ENCODE assay signal across 29 mouse cellular contexts in the genomic region with DNA sequence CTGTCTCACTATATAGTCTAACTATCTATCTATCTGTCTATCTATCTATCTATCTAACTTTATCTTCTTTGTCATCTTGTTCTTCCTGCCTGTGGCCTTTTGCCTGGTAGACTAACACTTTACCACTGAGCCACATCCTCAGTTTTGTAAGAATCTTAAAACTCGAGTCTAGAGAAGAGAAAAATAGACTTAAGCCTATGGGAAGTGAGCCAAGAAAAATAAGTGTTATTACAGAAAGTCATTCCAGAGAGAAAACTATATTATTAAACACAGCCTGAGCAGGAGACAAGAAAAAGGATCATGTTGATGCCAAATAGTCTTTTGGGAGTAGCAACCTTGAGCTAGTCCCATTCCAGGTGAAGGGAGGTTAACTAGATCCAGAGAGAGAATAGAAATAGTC. TPM values are rescaled to one million over a fixed set of nuclear protein-coding genes. Genes with fewer than 3 reads are reported as not detected.
"Had no signal": no experiment of that assay in that cellular context is flagged by ENCODE, and none has a peak within 500 bp of the region (broad histone marks: within the 10 kb centered on the region; RNA-seq: fewer than 3 reads in every experiment).

No protein-coding gene starts in this region.

- H3K9ac ChIP-seq: kidney, embryonic 15.5 days; limb, embryonic 13.5 days; liver, embryonic 13.5 days; neural tube, embryonic 13.5 days had no signal

- H3K9me3 ChIP-seq: kidney, embryonic 15.5 days; limb, embryonic 13.5 days; liver, embryonic 13.5 days; midbrain, embryonic 10.5 days; neural tube, embryonic 13.5 days had no signal

- DNase-seq: kidney, adult 2 months; kidney, postnatal 14 days; kidney, postnatal 4 days; left cerebral cortex, postnatal 4 days; liver, embryonic 13.5 days; lung, adult 2 months; lung, postnatal 36 days; midbrain, embryonic 14.5 days; retina, postnatal 1 day; thymus, adult 2 months; thymus, postnatal 14 days; thymus, postnatal 4 days had no signal

- H3K27ac ChIP-seq: kidney, embryonic 15.5 days; limb, embryonic 13.5 days; liver, embryonic 13.5 days; midbrain, embryonic 10.5 days; neural tube, embryonic 13.5 days; stomach, postnatal 0 days had no signal

- H3K27me3 ChIP-seq: kidney, embryonic 15.5 days; limb, embryonic 13.5 days; liver, embryonic 13.5 days; megakaryocyte, embryonic 14.5 days; neural tube, embryonic 13.5 days had no signal

- H3K4me2 ChIP-seq: kidney, embryonic 15.5 days; limb, embryonic 13.5 days; liver, embryonic 13.5 days; neural tube, embryonic 13.5 days had no signal

- H3K4me1 ChIP-seq: kidney, embryonic 15.5 days; limb, embryonic 13.5 days; liver, embryonic 13.5 days; megakaryocyte, embryonic 14.5 days; midbrain, embryonic 10.5 days; neural tube, embryonic 13.5 days had no signal

- H3K4me3 ChIP-seq: kidney, embryonic 15.5 days; limb, embryonic 13.5 days; liver, embryonic 13.5 days; megakaryocyte, embryonic 14.5 days; midbrain, embryonic 10.5 days; neural tube, embryonic 13.5 days had no signal

- H3K36me3 ChIP-seq: kidney, embryonic 15.5 days; limb, embryonic 13.5 days; liver, embryonic 13.5 days; midbrain, embryonic 10.5 days; neural tube, embryonic 13.5 days had no signal

- ATAC-seq: intestine, postnatal 0 days; lung, postnatal 0 days had no signal

RNA-seq across cellular contexts. Expression of gene C030005K15Rik, which starts 0.6 kb away (rescaled TPM):
- total RNA-seq: liver, adult 2 months; neutrophil, adult 5-6 weeks had no signal
- polyA plus RNA-seq: intestine, postnatal 0 days; kidney, adult 2 months; kidney, embryonic 15.5 days; limb, embryonic 13.5 days; liver, adult 2 months; liver, embryonic 13.5 days; liver, embryonic 16.5 days; lung, adult 2 months; lung, postnatal 0 days; midbrain, embryonic 10.5 days; midbrain, embryonic 14.5 days; neural tube, embryonic 13.5 days; small intestine, adult 2 months; stomach, embryonic 14.5 days; stomach, postnatal 0 days; thymus, adult 2 months had no signal

RNA-seq across cellular contexts. Expression of gene Ccer1, which starts 33.1 kb away (rescaled TPM):
- total RNA-seq: layer of hippocampus, adult 18-20 months; layer of hippocampus, postnatal 14 days; left cerebral cortex, adult 8-10 months; left cerebral cortex, postnatal 14 days; left cerebral cortex, postnatal 4 days; liver, adult 2 months; neutrophil, adult 5-6 weeks had no signal
- polyA plus RNA-seq: intestine, postnatal 0 days; kidney, embryonic 15.5 days; liver, adult 2 months; liver, embryonic 13.5 days; liver, embryonic 16.5 days; lung, adult 2 months; lung, postnatal 0 days; midbrain, embryonic 10.5 days; midbrain, embryonic 14.5 days; neural tube, embryonic 13.5 days; small intestine, adult 2 months; stomach, embryonic 14.5 days; stomach, postnatal 0 days had no signal
